Mouse (Mus musculus) stomach, embryonic 15.5 days (tissue): ENCODE data around the gene Zfhx3. TPM values are rescaled to one million over a fixed set of nuclear protein-coding genes. Genes with fewer than 3 reads are reported as not detected.

Experiments
- ATAC-seq: fragments of 200-750 bp; cut with Nextera tagmentation; 2 replicates; pipeline ENCODE4 v1.8.0; 2017; ENCODE audit warnings: low read depth, moderate number of reproducible peaks, moderate TSS enrichment; ENCODE audit not compliant: insufficient read depth, low FRiP score
- H3K27ac ChIP-seq: fragments of 300-500 bp; sonication (generic); 2 replicates; pipeline ENCODE4 v1.5.1; 2015; ENCODE audit warnings: mild to moderate bottlenecking, inconsistent platforms
- H3K27me3 ChIP-seq: fragments of 300-500 bp; sonication (generic); replicated peaks from 2 replicates; pipeline ENCODE4 v1.6.1; 2015; ENCODE audit warnings: inconsistent platforms
- H3K36me3 ChIP-seq: fragments of 300-500 bp; sonication (generic); 2 replicates; pipeline ENCODE4 v1.6.1; 2015; ENCODE audit warnings: inconsistent platforms
- H3K4me1 ChIP-seq: fragments of 300-500 bp; sonication (generic); 2 replicates; pipeline ENCODE4 v1.6.1; 2015; ENCODE audit warnings: inconsistent platforms
- H3K4me2 ChIP-seq: fragments of 300-500 bp; sonication (generic); 2 replicates; pipeline ENCODE4 v1.6.1; 2015; ENCODE audit warnings: mild to moderate bottlenecking, inconsistent platforms
- H3K4me3 ChIP-seq: fragments of 300-500 bp; sonication (generic); replicated peaks from 2 replicates; pipeline ENCODE4 v1.5.1; 2015; ENCODE audit warnings: inconsistent platforms
- H3K9ac ChIP-seq: fragments of 300-500 bp; sonication (generic); 2 replicates; pipeline ENCODE4 v1.6.1; 2015; ENCODE audit warnings: inconsistent platforms
- H3K9me3 ChIP-seq: fragments of 300-500 bp; sonication (generic); 2 replicates; pipeline ENCODE4 v1.6.1; 2016; ENCODE audit warnings: inconsistent platforms
- WGBS: fragments of 180-500 bp; shearing (Covaris S2); methylation state at CpG from one replicate; pipeline ENCODE4 v1.1.7; 2015; 5-methylcytosine and 5-hydroxymethylcytosine counted together
- polyA plus RNA-seq: library from polyadenylated mRNA; unstranded; fragments of >200 nt; fragmentation: Nextera tagmentation; extraction: Ambion mirVana; gene quantifications from 2 replicates; pipeline ENCODE4 v1.2.1, GENCODE M21; 2015

The Zfhx3 gene
- polyA plus RNA-seq, 1 experiment from 2014 or later: 12.9 TPM

DNA sequence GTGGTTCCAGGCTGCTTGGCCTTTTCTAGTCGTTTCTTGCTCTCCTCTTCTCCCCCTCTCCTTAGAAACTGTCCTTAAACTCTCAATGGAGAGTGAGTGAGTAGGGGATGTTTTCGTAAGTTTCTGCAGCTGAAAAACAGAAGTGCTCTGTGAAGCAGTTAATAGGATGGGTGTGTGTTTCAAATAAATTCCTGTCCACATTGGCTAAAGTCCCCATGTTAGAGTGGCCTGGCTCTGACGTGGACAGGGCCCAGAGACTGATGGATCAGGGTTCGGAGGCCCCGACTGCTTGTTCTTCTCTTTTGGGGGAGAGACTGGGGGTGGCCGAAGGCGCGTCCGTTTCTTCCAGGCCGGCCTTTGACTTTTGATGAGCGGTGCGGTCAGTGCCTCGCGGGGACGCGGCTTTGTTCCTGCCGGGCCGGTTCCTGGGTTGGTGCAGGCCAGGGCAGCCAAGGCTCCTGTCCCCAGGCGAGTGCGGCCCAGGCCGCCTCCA lies 771.7 kb downstream of the Zfhx3 start:
- no peaks in the 10 kb centered on the region for H3K9me3 ChIP-seq
- peak overlapping the region; percentile 77 for H3K9ac ChIP-seq
- H3K27me3 ChIP-seq: no peaks in the 10 kb centered on the region
- 0 out of 2 replicates have a peak, but pooled peaks have one; percentile 1 for ATAC-seq
- H3K4me1 ChIP-seq: peaks cover 76% of the 10 kb centered on the region
- H3K36me3 ChIP-seq: no peaks in the 10 kb centered on the region
- peak overlapping the region; percentile 76 for H3K4me3 ChIP-seq
- peak overlapping the region; percentile 94 for H3K27ac ChIP-seq
- WGBS: 1% methylated on average over 21 of the region's 21 CpGs
- peak overlapping the region; percentile 89 for H3K4me2 ChIP-seq

DNA sequence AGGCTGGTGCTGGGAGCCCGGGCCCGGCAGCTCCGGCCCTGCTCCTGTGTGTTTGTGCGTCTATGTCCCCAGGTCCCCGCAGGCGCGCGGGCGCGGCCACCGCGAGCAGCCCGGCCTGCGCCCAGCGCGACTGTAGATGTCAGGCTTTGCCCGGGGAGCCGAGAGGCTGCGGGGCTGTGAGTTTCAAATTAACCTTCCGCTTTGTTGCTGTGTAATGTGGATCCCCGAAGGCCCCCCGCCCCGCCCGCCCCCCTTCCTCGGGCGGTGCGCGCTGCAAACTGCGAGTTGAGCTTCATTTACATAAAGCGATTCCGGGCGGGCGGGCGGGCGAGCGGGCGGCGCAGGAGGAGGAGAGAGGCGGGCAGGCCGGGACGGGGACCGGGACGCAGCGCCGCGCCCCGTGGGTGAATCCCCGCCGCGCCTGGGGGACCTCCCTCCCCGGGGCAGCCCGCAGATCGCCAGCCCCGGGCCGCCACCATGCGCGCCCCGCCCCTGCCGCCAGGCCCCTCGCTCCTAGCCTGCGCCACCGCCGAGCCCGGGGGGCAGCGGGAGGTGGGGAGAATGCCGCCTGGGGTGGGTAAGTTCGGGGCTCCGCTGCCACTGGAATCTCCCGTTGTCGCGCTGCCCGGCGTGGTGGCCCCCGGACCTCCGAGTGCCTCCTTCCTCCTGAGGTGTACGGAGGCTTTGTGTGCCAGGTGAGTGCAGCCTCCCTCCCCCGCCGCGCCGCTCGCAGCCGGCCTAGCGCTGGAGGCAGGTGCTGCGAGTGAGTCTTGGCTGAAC lies 772.4 kb downstream of the Zfhx3 start:
- Histone ChIP-seq H3K9me3 (no peaks in the 10 kb centered on the region), H3K9ac (peak overlapping the region; percentile 77), H3K4me1 (peaks cover 70% of the 10 kb centered on the region), H3K4me2 (peak overlapping the region; percentile 89), H3K27ac (peak overlapping the region; percentile 94), H3K4me3 (peak overlapping the region; percentile 76), H3K36me3 (no peaks in the 10 kb centered on the region), H3K27me3 (no peaks in the 10 kb centered on the region)
- under 1% methylated on average over 62 of the region's 84 CpGs for WGBS
- ATAC-seq: peak; percentile 72

DNA sequence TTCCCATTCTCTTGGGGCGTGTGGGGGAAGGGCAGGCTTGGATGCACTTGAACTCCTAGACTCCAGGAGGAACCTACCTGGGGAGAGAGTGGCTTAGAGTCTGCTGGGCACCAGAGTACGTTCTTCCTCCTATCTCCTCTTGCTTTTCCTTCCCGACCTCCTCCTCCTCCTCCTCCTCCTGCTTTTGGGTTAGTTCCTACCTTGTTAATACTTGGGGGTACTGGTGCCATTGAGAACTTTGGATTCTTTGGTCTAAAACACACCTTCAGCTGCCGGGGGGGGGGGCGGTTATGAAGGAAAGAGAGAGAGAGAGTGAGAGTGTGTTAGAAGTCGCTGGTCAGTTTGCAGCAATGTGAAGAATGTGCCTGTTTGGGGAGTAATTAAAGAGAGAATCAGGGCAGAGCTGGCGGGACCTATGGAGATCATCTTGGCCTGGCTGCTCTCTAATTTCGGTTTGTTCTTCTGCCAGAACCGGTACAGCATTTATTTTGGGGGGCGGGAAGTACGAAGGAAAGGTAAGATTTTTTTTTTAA lies 773.0 kb downstream of the Zfhx3 start:
- H3K27ac ChIP-seq: peak overlapping the region; percentile 94
- 14% methylated on average over 10 of the region's 11 CpGs for WGBS
- no peak for ATAC-seq
- H3K9ac ChIP-seq: peak overlapping the region; percentile 77
- no peaks in the 10 kb centered on the region for H3K27me3 ChIP-seq
- H3K4me3 ChIP-seq: peak overlapping the region; percentile 76
- peak overlapping the region; percentile 89 for H3K4me2 ChIP-seq
- no peaks in the 10 kb centered on the region for H3K9me3 ChIP-seq
- H3K36me3 ChIP-seq: no peaks in the 10 kb centered on the region
- H3K4me1 ChIP-seq: peaks cover 71% of the 10 kb centered on the region

- Histone ChIP-seq H3K4me3 (peak overlapping the region; percentile 76), H3K4me2 (peak overlapping the region; percentile 89), H3K27me3 (no peaks in the 10 kb centered on the region), H3K9me3 (no peaks in the 10 kb centered on the region), H3K27ac (peak overlapping the region; percentile 94; the same call in 1 of the 2 replicates), H3K36me3 (no peaks in the 10 kb centered on the region), H3K4me1 (peaks cover 64% of the 10 kb centered on the region), H3K9ac (no peak overlapping the region)
- no peak for ATAC-seq
- 31% methylated on average over 7 of the region's 7 CpGs for WGBS
Observed at GRCm38 (mm10) chr8:108716291-108716811, 773.9 kb downstream of the Zfhx3 start.

GRCm38 (mm10) chr8:108717545-108717944 lies 775.1 kb downstream of the Zfhx3 start:
- Histone ChIP-seq H3K4me2 (peak overlapping the region; percentile 89), H3K9ac (no peak overlapping the region), H3K4me1 (peaks cover 61% of the 10 kb centered on the region), H3K9me3 (no peaks in the 10 kb centered on the region), H3K36me3 (no peaks in the 10 kb centered on the region), H3K4me3 (no peak overlapping the region), H3K27me3 (no peaks in the 10 kb centered on the region), H3K27ac (peak overlapping the region; percentile 61)
- ATAC-seq: no peak
- WGBS: 50% methylated on average over 8 of the region's 8 CpGs

DNA sequence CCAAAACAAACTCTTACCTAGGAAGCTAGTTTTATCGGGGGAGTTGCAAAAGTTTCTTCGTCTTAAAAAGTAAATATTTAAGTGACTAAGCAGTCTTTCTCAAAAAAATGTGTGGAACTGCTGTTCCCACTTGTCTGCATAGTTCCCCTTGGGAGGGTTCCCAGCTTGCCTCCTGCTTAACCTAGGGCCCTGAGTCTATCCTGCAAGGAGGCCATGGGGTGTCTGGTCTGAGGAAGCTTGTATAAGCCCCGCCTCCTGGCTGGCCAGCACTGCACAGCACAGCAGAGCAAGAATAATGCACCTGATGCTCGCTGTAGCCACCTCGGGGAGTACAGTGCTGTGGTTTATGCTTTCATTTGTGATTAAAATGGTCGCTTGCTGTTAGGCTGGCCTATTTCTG lies 775.6 kb downstream of the Zfhx3 start:
- Histone ChIP-seq H3K4me3 (peak overlapping the region; percentile 4), H3K4me2 (peak overlapping the region; percentile 89), H3K36me3 (no peaks in the 10 kb centered on the region), H3K27ac (peak overlapping the region; percentile 61; the same call in 1 of the 2 replicates), H3K9ac (no peak overlapping the region), H3K9me3 (no peaks in the 10 kb centered on the region), H3K4me1 (peaks cover 60% of the 10 kb centered on the region), H3K27me3 (no peaks in the 10 kb centered on the region)
- 23% methylated on average over 6 of the region's 6 CpGs for WGBS
- ATAC-seq: 0 out of 2 replicates have a peak, but pooled peaks have one; percentile 29

DNA sequence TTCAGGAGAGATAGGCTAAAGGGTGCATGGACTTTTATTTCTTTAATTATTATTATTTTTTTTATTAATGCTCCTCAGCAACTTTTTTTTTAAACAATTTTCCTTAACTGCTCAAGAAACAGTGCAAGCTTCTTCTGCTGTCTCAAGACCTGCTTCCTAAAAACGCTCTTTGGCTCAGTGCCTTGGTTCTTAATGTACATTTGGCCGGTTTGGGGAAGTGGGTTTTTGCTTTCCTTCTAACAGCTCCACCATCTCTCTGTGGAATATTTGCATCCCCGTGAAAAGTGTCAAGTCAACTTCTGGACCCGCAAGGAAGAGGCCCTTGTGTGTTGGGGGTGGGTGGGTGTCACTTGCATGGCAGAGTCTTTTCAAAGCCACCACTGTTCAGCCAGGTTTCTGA lies 778.4 kb downstream of the Zfhx3 start:
- WGBS: 36% methylated on average over 4 of the region's 4 CpGs
- Histone ChIP-seq H3K9ac (no peak overlapping the region), H3K27ac (0 out of 2 replicates have a peak overlapping the region, but pooled peaks have one; percentile 40), H3K4me3 (no peak overlapping the region), H3K4me2 (no peak overlapping the region), H3K4me1 (peaks cover 77% of the 10 kb centered on the region), H3K36me3 (no peaks in the 10 kb centered on the region), H3K9me3 (no peaks in the 10 kb centered on the region), H3K27me3 (no peaks in the 10 kb centered on the region)
- no peak for ATAC-seq

DNA sequence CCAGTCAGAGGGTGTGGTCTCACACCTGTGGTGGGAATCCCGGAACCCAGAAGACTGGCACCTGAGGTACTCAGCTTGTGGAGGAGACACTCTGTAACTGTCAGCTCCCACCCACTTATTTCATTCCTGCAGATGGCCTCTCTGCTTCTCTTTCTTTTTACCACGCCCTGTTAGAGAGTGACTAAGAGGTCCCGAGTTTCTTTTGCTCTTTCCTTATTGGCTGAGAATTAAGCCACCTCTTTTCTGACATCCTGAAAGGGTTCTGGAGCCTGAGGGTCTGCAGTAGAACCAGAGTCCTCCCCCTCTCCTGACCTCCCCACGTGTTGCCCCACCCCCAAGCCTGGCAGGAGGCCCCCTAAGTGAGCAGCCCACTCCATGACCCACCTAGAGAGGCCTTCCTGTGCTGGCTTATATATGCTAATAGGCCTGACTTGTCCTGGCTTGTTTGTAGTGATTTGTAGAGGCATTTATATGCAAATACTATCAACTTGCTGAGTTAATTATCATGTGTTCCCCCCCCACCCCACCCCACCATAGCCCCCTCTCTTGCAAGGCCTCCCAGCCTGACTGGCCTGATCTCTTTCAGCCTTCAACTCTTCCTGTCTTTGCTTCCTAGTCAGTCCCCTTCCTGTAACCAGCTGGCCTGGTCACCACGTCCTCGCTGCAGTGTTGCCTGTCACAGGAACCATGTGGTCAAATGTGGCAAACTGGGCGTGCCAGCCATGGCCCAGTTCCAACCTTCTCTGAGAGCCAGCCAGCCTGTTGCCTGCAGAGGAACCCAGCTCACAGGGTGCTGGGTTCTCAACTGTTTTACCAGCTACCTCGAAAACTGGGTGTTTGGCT lies 780.4 kb downstream of the Zfhx3 start:
- Histone ChIP-seq H3K36me3 (no peaks in the 10 kb centered on the region), H3K4me1 (peaks cover 72% of the 10 kb centered on the region), H3K4me3 (no peak overlapping the region), H3K9me3 (no peaks in the 10 kb centered on the region), H3K9ac (no peak overlapping the region), H3K4me2 (no peak overlapping the region), H3K27me3 (no peaks in the 10 kb centered on the region), H3K27ac (peak overlapping the region; percentile 64)
- 28% methylated on average over 8 of the region's 8 CpGs for WGBS
- peak; percentile 44; the same call in 1 of the 2 replicates for ATAC-seq

DNA sequence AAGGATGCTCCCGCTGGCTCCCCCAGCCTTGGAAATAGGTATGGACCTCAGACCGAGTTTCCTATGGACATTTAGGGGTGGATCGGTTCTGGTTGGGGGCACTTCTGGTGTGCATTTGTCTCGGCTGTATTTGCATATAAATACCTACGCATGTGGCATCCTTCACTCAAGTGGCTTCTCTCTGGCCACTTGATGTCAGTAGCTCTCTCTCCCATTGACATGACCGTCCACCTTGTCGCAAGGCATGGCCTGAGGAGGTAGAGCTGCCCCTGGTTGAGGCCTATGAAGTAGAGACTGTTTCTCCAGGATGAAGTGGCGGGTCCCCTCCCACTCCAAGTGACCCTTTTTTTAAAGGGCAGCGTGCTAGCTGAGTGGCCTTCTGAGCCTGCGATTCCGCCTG lies 781.2 kb downstream of the Zfhx3 start:
- 75% methylated on average over 11 of the region's 11 CpGs for WGBS
- H3K4me1 ChIP-seq: peaks cover 66% of the 10 kb centered on the region

DNA sequence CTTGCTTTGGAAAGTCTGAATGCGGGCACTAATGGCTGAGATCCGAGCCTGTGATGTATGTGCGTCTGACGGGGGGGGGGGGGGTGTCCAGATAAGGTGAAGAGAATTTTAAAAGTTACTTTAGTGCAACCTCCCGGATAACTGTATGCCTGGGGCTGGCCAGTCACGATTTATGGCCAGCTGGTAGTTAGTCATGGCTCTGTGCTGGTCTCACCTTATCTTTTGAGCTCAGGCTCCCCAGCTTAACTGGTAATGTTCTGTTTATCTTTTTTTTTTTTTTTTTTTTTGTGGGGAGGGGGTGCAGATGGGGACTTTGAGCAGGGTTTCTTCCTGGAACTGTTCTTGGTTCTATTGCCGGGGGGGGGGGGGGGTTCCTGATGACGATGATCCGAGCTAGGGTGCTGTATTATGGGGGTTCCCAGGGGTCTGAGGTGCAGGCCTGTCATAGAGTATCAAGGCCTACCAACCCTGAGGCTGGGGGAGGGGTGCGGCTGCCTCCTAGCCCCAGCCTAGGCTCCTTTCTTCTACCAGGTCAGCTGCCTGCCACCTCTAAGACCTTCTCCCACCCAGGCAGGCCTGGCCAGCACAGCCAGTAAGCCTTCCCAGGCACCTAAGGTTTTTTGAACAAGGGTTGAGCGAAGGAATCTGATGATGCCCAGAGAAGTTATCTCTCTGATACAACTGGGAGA lies 782.5 kb downstream of the Zfhx3 start:
- 28% methylated on average over 11 of the region's 11 CpGs for WGBS
- Histone ChIP-seq H3K9ac (no peak overlapping the region), H3K27me3 (no peaks in the 10 kb centered on the region), H3K4me3 (no peak overlapping the region), H3K36me3 (no peaks in the 10 kb centered on the region), H3K27ac (peak overlapping the region; percentile 57), H3K4me2 (no peak overlapping the region), H3K9me3 (no peaks in the 10 kb centered on the region), H3K4me1 (peaks cover 73% of the 10 kb centered on the region)
- no peak for ATAC-seq

More for the DNA sequence above, 781.2 kb downstream of the Zfhx3 start:
- Histone ChIP-seq H3K27ac (peak overlapping the region; percentile 52; the same call in 1 of the 2 replicates), H3K27me3 (no peaks in the 10 kb centered on the region), H3K9ac (no peak overlapping the region), H3K4me2 (no peak overlapping the region), H3K36me3 (no peaks in the 10 kb centered on the region), H3K4me3 (no peak overlapping the region), H3K9me3 (no peaks in the 10 kb centered on the region)
- ATAC-seq: no peak

- Histone ChIP-seq H3K4me2 (no peak overlapping the region), H3K27me3 (no peaks in the 10 kb centered on the region), H3K27ac (peak overlapping the region; percentile 21; the same call in 1 of the 2 replicates), H3K9me3 (no peaks in the 10 kb centered on the region), H3K36me3 (no peaks in the 10 kb centered on the region), H3K4me3 (no peak overlapping the region), H3K4me1 (peaks cover 73% of the 10 kb centered on the region), H3K9ac (no peak overlapping the region)
- no peak for ATAC-seq
- WGBS: 71% methylated on average over 10 of the region's 10 CpGs
Observed at GRCm38 (mm10) chr8:108725631-108726030, 783.2 kb downstream of the Zfhx3 start.
